Mouse (Mus musculus) left cerebral cortex, adult 18-20 months (tissue): ENCODE data around the gene Lbx1. TPM values are rescaled to one million over a fixed set of nuclear protein-coding genes. Genes with fewer than 3 reads are reported as not detected.

Source experiments
- DNase-seq, 2 experiments: peaks; one replicate each; pipeline ENCODE4 v3.0.0; 2021 to 2022; ENCODE audit warnings: low spot score in 2 of 2, mixed read lengths in 1 of 2
- total RNA-seq, 2 experiments: library from RNA; stranded (reverse); gene quantifications; 2 replicates each; pipeline ENCODE4 v1.2.3; 2021

The Lbx1 gene
- total RNA-seq, 2 experiments from 2014 or later = not detected

GRCm38 (mm10) chr19:45234191-45234770 lies 1.3 kb downstream of the Lbx1 start:
- DNase-seq = no peak

GRCm38 (mm10) chr19:45233496-45234127 lies 2.0 kb downstream of the Lbx1 start:
- no peak for DNase-seq

GRCm38 (mm10) chr19:45232443-45233410 lies 2.9 kb downstream of the Lbx1 start:
- no peak for DNase-seq

- DNase-seq = no peak
These were observed 3.6 kb downstream of the Lbx1 start for GRCm38 (mm10) chr19:45232036-45232410.

GRCm38 (mm10) chr19:45231383-45232035 lies 4.1 kb downstream of the Lbx1 start:
- DNase-seq = no peak

GRCm38 (mm10) chr19:45230848-45231382 lies 4.7 kb downstream of the Lbx1 start:
- DNase-seq = no peak

- no peak for DNase-seq
These were observed 5.4 kb downstream of the Lbx1 start for GRCm38 (mm10) chr19:45230201-45230611.

- no peak for DNase-seq
These were observed 6.1 kb downstream of the Lbx1 start for GRCm38 (mm10) chr19:45229378-45230135.

GRCm38 (mm10) chr19:45228781-45229180 lies 6.8 kb downstream of the Lbx1 start:
- DNase-seq = no peak

- no peak for DNase-seq
These were observed 7.5 kb downstream of the Lbx1 start for GRCm38 (mm10) chr19:45228097-45228496.

GRCm38 (mm10) chr19:45227671-45228070 lies 7.9 kb downstream of the Lbx1 start:
- no peak for DNase-seq

- no peak for DNase-seq
These were observed 8.6 kb downstream of the Lbx1 start for GRCm38 (mm10) chr19:45227049-45227448.

- DNase-seq = no peak
These were observed 9.4 kb downstream of the Lbx1 start for GRCm38 (mm10) chr19:45226246-45226645.

GRCm38 (mm10) chr19:45225130-45225529 lies 10.5 kb downstream of the Lbx1 start:
- DNase-seq = no peak

- no peak for DNase-seq
These were observed 11.4 kb downstream of the Lbx1 start for GRCm38 (mm10) chr19:45224286-45224559.

GRCm38 (mm10) chr19:45223413-45224285 lies 12.0 kb downstream of the Lbx1 start:
- no peak for DNase-seq

GRCm38 (mm10) chr19:45222141-45222782 lies 13.3 kb downstream of the Lbx1 start:
- DNase-seq = no peak

GRCm38 (mm10) chr19:45221458-45221783 lies 14.2 kb downstream of the Lbx1 start:
- no peak for DNase-seq
